Mouse (Mus musculus) midbrain, embryonic 12.5 days (tissue): ENCODE measurements at regions not wholly inside any gene's neighbourhood (a gene's known extent, or its start where the extent isn't known, plus 50 kb on each side); places are given as distances from the start of the nearest gene placed in this dataset.

Source experiments
- ATAC-seq: fragments of 200-750 bp; cut with Nextera tagmentation; 2 replicates; pipeline ENCODE4 v1.8.0; 2017; ENCODE audit warnings: low read depth, moderate TSS enrichment, moderate library complexity; ENCODE audit not compliant: low FRiP score
- H3K27ac ChIP-seq: fragments of 300-500 bp; sonication (generic); replicated peaks from 2 replicates; pipeline ENCODE4 v1.5.1; 2016; ENCODE audit warnings: mild to moderate bottlenecking
- H3K27me3 ChIP-seq: fragments of 300-500 bp; sonication (generic); 2 replicates; pipeline ENCODE4 v1.6.1; 2016; ENCODE audit warnings: mild to moderate bottlenecking
- H3K36me3 ChIP-seq: fragments of 300-500 bp; sonication (generic); 2 replicates; pipeline ENCODE4 v1.6.1; 2016
- H3K4me1 ChIP-seq: fragments of 300-500 bp; sonication (generic); 2 replicates; pipeline ENCODE4 v1.6.1; 2016
- H3K4me2 ChIP-seq: fragments of 300-500 bp; sonication (generic); replicated peaks from 2 replicates; pipeline ENCODE4 v1.6.1; 2016; ENCODE audit warnings: mild to moderate bottlenecking, moderate library complexity
- H3K4me3 ChIP-seq: fragments of 300-500 bp; sonication (generic); 2 replicates; pipeline ENCODE4 v1.5.1; 2016; ENCODE audit warnings: mild to moderate bottlenecking
- H3K9ac ChIP-seq: fragments of 300-500 bp; sonication (generic); replicated peaks from 2 replicates; pipeline ENCODE4 v1.6.1; 2016; ENCODE audit warnings: mild to moderate bottlenecking, moderate library complexity
- H3K9me3 ChIP-seq: fragments of 300-500 bp; sonication (generic); 2 replicates; pipeline ENCODE4 v1.6.1; 2016; ENCODE audit warnings: mild to moderate bottlenecking
- WGBS: fragments of 180-500 bp; shearing (Covaris S2); methylation state at CpG from one replicate; pipeline ENCODE4 v1.1.7; 2016; 5-methylcytosine and 5-hydroxymethylcytosine counted together

- no peak for ATAC-seq
- H3K4me1 ChIP-seq, result no peaks in the 10 kb centered on the region
- 51% methylated on average over 2 of the region's 2 CpGs for WGBS
- H3K9ac ChIP-seq, result no peak overlapping the region
- H3K36me3 ChIP-seq, result no peaks in the 10 kb centered on the region
- no peaks in the 10 kb centered on the region for H3K9me3 ChIP-seq
- no peak overlapping the region for H3K4me3 ChIP-seq
- H3K27ac ChIP-seq, result no peak overlapping the region
- H3K4me2 ChIP-seq, result no peak overlapping the region
- H3K27me3 ChIP-seq, result no peaks in the 10 kb centered on the region
Measured at GRCm38 (mm10) chr17:94165305-94165860, 584.4 kb downstream of the Mettl4 start.

DNA sequence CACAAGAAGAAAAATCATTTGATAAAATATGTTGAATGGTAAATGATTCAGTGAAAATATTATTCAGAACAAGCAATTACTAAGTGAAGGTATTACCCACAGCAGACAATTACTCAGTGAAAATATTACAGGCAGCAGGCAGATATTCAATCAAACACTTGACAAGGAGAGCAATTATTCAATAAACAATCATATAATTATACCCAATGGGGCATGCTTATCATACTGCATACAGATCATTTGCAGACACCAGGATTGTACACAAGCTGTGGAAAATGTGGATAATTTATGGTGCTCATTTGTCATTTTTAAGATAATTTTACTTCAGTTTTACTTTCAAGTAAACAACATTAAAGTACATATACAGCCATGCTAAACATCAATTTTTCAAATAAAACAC is 605.5 kb downstream of the Mettl4 start:
- H3K4me1 ChIP-seq, result no peaks in the 10 kb centered on the region
- no peaks in the 10 kb centered on the region for H3K27me3 ChIP-seq
- no peak overlapping the region for H3K4me2 ChIP-seq
- H3K4me3 ChIP-seq, result no peak overlapping the region
- H3K27ac ChIP-seq, result no peak overlapping the region
- no peaks in the 10 kb centered on the region for H3K36me3 ChIP-seq
- no peaks in the 10 kb centered on the region for H3K9me3 ChIP-seq
- no peak overlapping the region for H3K9ac ChIP-seq
- no peak for ATAC-seq

DNA sequence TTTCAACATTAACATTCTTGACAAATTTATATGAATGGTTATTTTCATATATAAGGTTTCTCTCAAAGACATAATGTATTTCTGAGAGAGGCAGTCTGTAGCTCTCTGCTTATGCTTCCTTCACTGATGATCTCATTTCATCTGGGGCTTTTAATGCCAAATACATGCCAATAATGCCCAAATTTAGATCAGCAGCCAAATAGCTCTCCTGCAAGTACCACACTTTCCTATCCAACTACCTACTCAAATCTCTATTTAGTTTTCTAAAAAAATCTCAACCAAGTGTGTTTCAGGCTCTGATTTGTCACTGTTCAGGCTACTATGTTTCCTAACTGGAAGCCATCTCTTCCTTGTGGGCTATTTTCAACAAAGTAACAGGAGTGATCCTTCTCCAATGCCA is 616.6 kb downstream of the Mettl4 start:
- no peak for ATAC-seq
- H3K4me3 ChIP-seq, result no peak overlapping the region
- no peaks in the 10 kb centered on the region for H3K36me3 ChIP-seq
- H3K9me3 ChIP-seq, result no peaks in the 10 kb centered on the region
- H3K27me3 ChIP-seq, result no peaks in the 10 kb centered on the region
- no peak overlapping the region for H3K27ac ChIP-seq
- no peak overlapping the region for H3K9ac ChIP-seq
- H3K4me1 ChIP-seq, result no peaks in the 10 kb centered on the region
- H3K4me2 ChIP-seq, result no peak overlapping the region

- Histone ChIP-seq H3K4me1 (no peaks in the 10 kb centered on the region), H3K27me3 (no peaks in the 10 kb centered on the region), H3K4me3 (no peak overlapping the region), H3K9me3 (no peaks in the 10 kb centered on the region), H3K4me2 (no peak overlapping the region), H3K36me3 (no peaks in the 10 kb centered on the region), H3K27ac (no peak overlapping the region), H3K9ac (no peak overlapping the region)
- ATAC-seq, result no peak
- 80% methylated on average over 4 of the region's 4 CpGs for WGBS
Measured at GRCm38 (mm10) chr17:94093984-94094660, 655.7 kb downstream of the Mettl4 start.

DNA sequence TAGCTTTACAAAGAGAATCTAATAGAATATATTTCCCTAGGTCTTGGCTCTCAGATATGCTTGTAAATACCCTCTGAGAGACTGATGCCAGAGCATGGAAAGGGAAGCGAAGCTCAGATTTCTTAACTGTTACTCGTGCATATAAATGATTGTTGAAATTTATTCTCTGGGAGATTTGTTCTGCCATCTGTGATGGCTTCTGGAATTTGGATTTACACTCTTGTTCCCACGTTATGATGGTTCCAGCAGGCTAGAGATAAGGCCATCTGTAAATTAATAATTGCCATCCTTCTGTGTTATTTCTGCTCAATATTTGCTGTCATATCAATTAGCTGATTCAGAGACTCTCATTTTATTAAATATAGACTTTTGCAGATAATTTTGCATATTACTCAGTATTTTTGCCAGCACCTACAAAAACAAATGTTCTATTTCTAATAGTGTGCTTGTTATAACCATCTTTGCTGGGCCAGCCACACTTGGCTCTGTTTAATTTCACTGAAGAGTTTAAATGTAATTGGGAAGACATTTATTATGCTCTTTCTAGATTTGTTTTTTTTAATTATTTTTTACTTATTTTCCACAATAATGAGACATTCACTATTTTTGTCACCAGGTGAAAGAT is 695.3 kb downstream of the Mettl4 start:
- Histone ChIP-seq H3K36me3 (no peaks in the 10 kb centered on the region), H3K27me3 (no peaks in the 10 kb centered on the region), H3K9ac (no peak overlapping the region), H3K4me2 (no peak overlapping the region), H3K27ac (no peak overlapping the region), H3K4me1 (no peaks in the 10 kb centered on the region), H3K9me3 (no peaks in the 10 kb centered on the region), H3K4me3 (no peak overlapping the region)
- no peak for ATAC-seq
- 80% methylated on average over 3 of the region's 3 CpGs for WGBS

DNA sequence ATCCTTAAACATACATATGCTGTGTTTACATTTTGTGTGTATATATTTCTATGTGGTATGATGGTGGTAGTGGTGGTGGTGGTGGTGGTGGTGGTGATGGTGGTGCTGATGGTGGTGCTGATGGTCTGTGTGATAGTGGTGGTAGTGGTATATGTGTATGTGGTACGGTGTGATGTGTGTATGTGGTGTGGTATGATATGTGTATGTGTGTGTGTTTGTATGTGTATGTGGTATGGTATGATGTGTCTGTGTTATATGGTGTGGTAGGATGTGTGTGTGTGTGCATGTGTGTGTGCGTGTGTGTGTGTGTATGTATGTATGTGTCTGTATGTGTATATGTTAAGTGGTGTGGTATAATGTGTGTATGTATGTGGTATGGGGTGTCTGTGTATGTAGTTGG is 701.3 kb downstream of the Mettl4 start:
- Histone ChIP-seq H3K9ac (no peak overlapping the region), H3K9me3 (no peaks in the 10 kb centered on the region), H3K4me1 (no peaks in the 10 kb centered on the region), H3K36me3 (no peaks in the 10 kb centered on the region), H3K4me3 (no peak overlapping the region), H3K27me3 (no peaks in the 10 kb centered on the region), H3K27ac (no peak overlapping the region), H3K4me2 (no peak overlapping the region)
- peak; percentile 44; the same call in 1 of the 2 replicates for ATAC-seq
- 91% methylated on average over 2 of the region's 2 CpGs for WGBS

DNA sequence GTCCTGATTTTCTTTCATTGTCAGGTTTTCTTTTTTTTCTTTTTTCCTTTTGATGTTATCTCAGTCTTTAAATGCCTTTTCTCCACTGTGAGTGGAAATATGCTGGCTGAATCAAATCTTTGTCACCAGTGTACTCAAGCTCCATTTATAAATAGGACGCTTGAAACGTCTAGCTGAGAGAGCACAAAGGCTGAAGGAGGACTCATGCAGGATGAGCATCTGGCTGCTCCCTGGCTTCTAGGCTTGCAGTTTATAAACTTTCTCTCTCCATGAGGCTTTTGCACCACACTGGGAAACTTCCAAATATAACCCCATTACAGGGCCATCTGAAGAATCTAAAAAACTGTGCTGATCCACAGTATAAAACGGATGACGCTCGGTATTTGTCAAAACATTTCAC is 711.6 kb downstream of the Mettl4 start:
- no peaks in the 10 kb centered on the region for H3K27me3 ChIP-seq
- H3K27ac ChIP-seq, result no peak overlapping the region
- H3K9me3 ChIP-seq, result no peaks in the 10 kb centered on the region
- no peaks in the 10 kb centered on the region for H3K36me3 ChIP-seq
- no peak overlapping the region for H3K4me2 ChIP-seq
- ATAC-seq, result no peak
- H3K4me3 ChIP-seq, result no peak overlapping the region
- WGBS, result 59% methylated on average over 5 of the region's 5 CpGs
- H3K9ac ChIP-seq, result no peak overlapping the region
- H3K4me1 ChIP-seq, result no peaks in the 10 kb centered on the region

- WGBS, result 90% methylated on average over 2 of the region's 2 CpGs
Measured at GRCm38 (mm10) chr17:94012386-94012785, 737.4 kb downstream of the Mettl4 start.

GRCm38 (mm10) chr17:94002095-94002494 is 747.7 kb downstream of the Mettl4 start:
- WGBS, result 79% methylated on average over 4 of the region's 4 CpGs
- Histone ChIP-seq H3K4me3 (no peak overlapping the region), H3K27me3 (no peaks in the 10 kb centered on the region), H3K27ac (no peak overlapping the region), H3K9ac (no peak overlapping the region), H3K4me2 (no peak overlapping the region), H3K9me3 (no peaks in the 10 kb centered on the region), H3K4me1 (no peaks in the 10 kb centered on the region), H3K36me3 (no peaks in the 10 kb centered on the region)
- no peak for ATAC-seq

More at GRCm38 (mm10) chr17:94012386-94012785, 737.4 kb downstream of the Mettl4 start:
- Histone ChIP-seq H3K4me2 (no peak overlapping the region), H3K27me3 (no peaks in the 10 kb centered on the region), H3K4me1 (no peaks in the 10 kb centered on the region), H3K4me3 (no peak overlapping the region), H3K9me3 (no peaks in the 10 kb centered on the region), H3K9ac (no peak overlapping the region), H3K27ac (no peak overlapping the region), H3K36me3 (no peaks in the 10 kb centered on the region)
- no peak for ATAC-seq

DNA sequence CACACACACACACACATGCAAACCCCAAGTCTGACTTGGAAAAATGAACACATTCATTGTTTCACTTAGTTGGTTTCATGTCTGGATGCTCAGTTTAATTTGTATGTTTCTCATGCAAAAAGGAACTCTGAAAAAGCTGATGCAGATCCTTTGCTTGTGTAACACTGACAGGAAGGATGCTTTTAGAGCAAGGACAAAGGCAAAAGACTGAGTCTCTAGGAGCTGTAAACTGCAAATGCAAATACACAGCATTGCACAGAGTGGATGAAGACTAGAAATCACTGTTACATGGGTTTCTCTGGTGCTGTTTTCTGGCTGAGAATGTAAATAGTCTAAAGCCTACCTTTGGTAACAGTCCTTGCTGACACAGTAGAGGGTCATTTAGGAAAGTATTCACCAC is 748.3 kb downstream of the Mettl4 start:
- no peaks in the 10 kb centered on the region for H3K4me1 ChIP-seq
- no peaks in the 10 kb centered on the region for H3K27me3 ChIP-seq
- H3K4me3 ChIP-seq, result no peak overlapping the region
- no peak overlapping the region for H3K27ac ChIP-seq
- no peak for ATAC-seq
- no peaks in the 10 kb centered on the region for H3K36me3 ChIP-seq
- H3K4me2 ChIP-seq, result no peak overlapping the region
- no peaks in the 10 kb centered on the region for H3K9me3 ChIP-seq
- H3K9ac ChIP-seq, result no peak overlapping the region

GRCm38 (mm10) chr17:93986932-93987331 is 762.9 kb downstream of the Mettl4 start:
- WGBS, result 81% methylated on average over 2 of the region's 2 CpGs

More at GRCm38 (mm10) chr17:93986932-93987331, 762.9 kb downstream of the Mettl4 start:
- Histone ChIP-seq H3K36me3 (no peaks in the 10 kb centered on the region), H3K9me3 (no peaks in the 10 kb centered on the region), H3K9ac (no peak overlapping the region), H3K27me3 (no peaks in the 10 kb centered on the region), H3K4me1 (no peaks in the 10 kb centered on the region), H3K4me2 (no peak overlapping the region), H3K27ac (no peak overlapping the region), H3K4me3 (no peak overlapping the region)
- peak; percentile 59; the same call in 1 of the 2 replicates for ATAC-seq
